ENCODE assay signal across 28 mouse cellular contexts in the genomic region with DNA sequence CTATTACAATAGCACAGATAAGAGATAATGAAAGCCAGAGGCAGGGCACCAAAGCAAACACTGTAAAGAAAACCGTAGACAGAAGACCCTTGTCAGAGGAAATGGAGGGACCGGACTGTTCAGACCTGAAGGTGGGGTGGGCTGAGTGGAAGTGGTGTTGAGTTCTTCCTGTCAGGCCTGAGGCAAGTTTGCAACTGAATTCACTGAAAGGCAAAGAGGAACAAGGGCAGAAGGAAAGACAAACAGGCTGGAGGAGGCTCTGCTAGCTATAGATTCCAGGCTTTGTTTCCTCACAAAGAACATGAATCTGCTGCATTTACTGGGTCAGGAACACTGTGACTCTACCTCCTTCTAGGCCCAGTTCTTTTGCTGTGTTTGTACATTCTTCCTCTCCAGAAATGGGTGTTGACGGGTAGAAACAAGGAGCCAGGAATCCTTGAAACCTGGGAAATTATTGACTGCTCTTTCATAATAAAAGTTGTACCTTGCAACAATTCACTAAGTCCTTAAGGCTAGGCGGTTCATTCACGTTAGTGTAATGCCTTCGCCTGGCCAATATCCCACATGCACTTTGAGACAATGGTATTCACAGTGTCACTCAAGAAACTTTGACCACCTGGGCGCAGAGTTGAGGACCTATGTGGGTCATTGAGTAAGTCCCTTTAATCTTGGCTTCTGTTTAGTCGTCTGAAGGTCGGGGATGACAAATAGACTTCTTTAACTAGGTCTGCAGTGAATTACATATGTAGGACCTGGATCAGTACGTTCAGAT.
DNase-seq lines count a peak whose midpoint lies in the region; ATAC-seq lines count a peak whose summit lies in the region.
"Had no signal": no experiment of that assay in that cellular context is flagged by ENCODE, and none has a peak within 500 bp of the region (broad histone marks: within the 10 kb centered on the region; RNA-seq: fewer than 3 reads in every experiment).

No protein-coding gene starts in this region.

- DNase-seq in kidney, adult 11 months: peak; percentile 39
- no peak for DNase-seq in kidney, postnatal 10 days
- DNase-seq in ES-CJ7 (ENCODE audit: low read depth, low spot score) (peak; percentile 62), R1 (ENCODE audit: low read depth, low spot score) (peak; percentile 71)
- DNase-seq in thymus, postnatal 0 days (ENCODE audit: low spot score): no peak
- DNase-seq in cerebellum, postnatal 25 days: no peak
- DNase-seq: adrenal gland, adult 2 months; adrenal gland, postnatal 36 days; B cell, adult 2 months; cerebellum, adult 18-20 months; cerebellum, postnatal 10 days; forebrain, postnatal 0 days; heart, postnatal 4 days; liver; lung, adult 2 months; lung, postnatal 10 days; right cerebral cortex, postnatal 25 days; spleen, adult 18-20 months had no signal

- WGBS in intestine, embryonic 15.5 days: 63% methylated on average over 10 of the region's 10 CpGs
- 79% methylated on average over 10 of the region's 10 CpGs for WGBS in hindbrain, embryonic 16.5 days

- H3K4me2 ChIP-seq in intestine, embryonic 15.5 days (replicated peaks): no peak overlapping the region
- no peak overlapping the region for H3K4me2 ChIP-seq in hindbrain, embryonic 16.5 days (ENCODE audit: low read length)
- H3K4me2 ChIP-seq: embryonic facial prominence, embryonic 12.5 days; hindbrain, embryonic 13.5 days; midbrain, embryonic 15.5 days; neural tube, embryonic 15.5 days had no signal

- 0 out of 2 replicates have a peak, but pooled peaks have one; percentile 36 for ATAC-seq in intestine, embryonic 15.5 days
- ATAC-seq in hindbrain, embryonic 16.5 days: no peak
- ATAC-seq: activated CD4-positive, CD25-positive, alpha-beta regulatory T cell, adult 4 months; forebrain, postnatal 0 days; midbrain, embryonic 15.5 days had no signal

- H3K4me3 ChIP-seq in intestine, embryonic 15.5 days (replicated peaks): no peak overlapping the region
- no peak overlapping the region for H3K4me3 ChIP-seq in hindbrain, embryonic 16.5 days (ENCODE audit: low read length)
- H3K4me3 ChIP-seq: embryonic facial prominence, embryonic 12.5 days; hindbrain, embryonic 13.5 days; midbrain, embryonic 15.5 days; neural tube, embryonic 15.5 days had no signal

- no peaks in the 10 kb centered on the region for H3K4me1 ChIP-seq in intestine, embryonic 15.5 days (replicated peaks)
- H3K4me1 ChIP-seq in hindbrain, embryonic 16.5 days (ENCODE audit: control insufficient read depth, insufficient read depth, low read depth, low read length): no peaks in the 10 kb centered on the region
- H3K4me1 ChIP-seq: hindbrain, embryonic 13.5 days; midbrain, embryonic 15.5 days; neural tube, embryonic 15.5 days had no signal

- no peaks in the 10 kb centered on the region for H3K36me3 ChIP-seq in intestine, embryonic 15.5 days
- H3K36me3 ChIP-seq in hindbrain, embryonic 16.5 days (ENCODE audit: control insufficient read depth, insufficient read depth, low read length): no peaks in the 10 kb centered on the region
- H3K36me3 ChIP-seq: embryonic facial prominence, embryonic 12.5 days; hindbrain, embryonic 13.5 days; midbrain, embryonic 15.5 days; neural tube, embryonic 15.5 days had no signal

- H3K9ac ChIP-seq in intestine, embryonic 15.5 days: no peak overlapping the region
- no peak overlapping the region for H3K9ac ChIP-seq in hindbrain, embryonic 16.5 days (ENCODE audit: low read depth, low read length)
- H3K9ac ChIP-seq: embryonic facial prominence, embryonic 12.5 days; forebrain, postnatal 0 days; hindbrain, embryonic 13.5 days; liver, embryonic 14.5 days; midbrain, embryonic 15.5 days; neural tube, embryonic 15.5 days had no signal

- no peak overlapping the region for H3K27ac ChIP-seq in intestine, embryonic 15.5 days
- H3K27ac ChIP-seq in hindbrain, embryonic 16.5 days (ENCODE audit: low read depth, low read length): no peak overlapping the region
- H3K27ac ChIP-seq: embryonic facial prominence, embryonic 12.5 days; hindbrain, embryonic 13.5 days; liver, embryonic 14.5 days; macrophage; midbrain, embryonic 15.5 days; neural tube, embryonic 15.5 days; stomach, postnatal 0 days had no signal

- no peaks in the 10 kb centered on the region for H3K27me3 ChIP-seq in intestine, embryonic 15.5 days (replicated peaks)
- no peaks in the 10 kb centered on the region for H3K27me3 ChIP-seq in hindbrain, embryonic 16.5 days (replicated peaks; ENCODE audit: control insufficient read depth, insufficient read depth, low read length)
- H3K27me3 ChIP-seq: embryonic facial prominence, embryonic 12.5 days; hindbrain, embryonic 13.5 days; midbrain, embryonic 15.5 days; neural tube, embryonic 15.5 days had no signal

- H3K9me3 ChIP-seq in intestine, embryonic 15.5 days: no peaks in the 10 kb centered on the region
- H3K9me3 ChIP-seq in hindbrain, embryonic 16.5 days (ENCODE audit: control insufficient read depth, low read length): no peaks in the 10 kb centered on the region
- H3K9me3 ChIP-seq: embryonic facial prominence, embryonic 12.5 days; hindbrain, embryonic 13.5 days; midbrain, embryonic 15.5 days; neural tube, embryonic 15.5 days had no signal

Comparison
In these comparisons a context has a peak if more than half of its experiments do, and no peak if none do; other contexts are left out.
1. DNase-seq: peak in kidney, adult 11 months (single experiment), ES-CJ7 (single experiment) and R1 (single experiment); none in kidney, postnatal 10 days (single experiment), thymus, postnatal 0 days (single experiment) and cerebellum, postnatal 25 days (0 of 2).